Comparison of ENCODE assay signal across 12 mouse cellular contexts in the genomic region with DNA sequence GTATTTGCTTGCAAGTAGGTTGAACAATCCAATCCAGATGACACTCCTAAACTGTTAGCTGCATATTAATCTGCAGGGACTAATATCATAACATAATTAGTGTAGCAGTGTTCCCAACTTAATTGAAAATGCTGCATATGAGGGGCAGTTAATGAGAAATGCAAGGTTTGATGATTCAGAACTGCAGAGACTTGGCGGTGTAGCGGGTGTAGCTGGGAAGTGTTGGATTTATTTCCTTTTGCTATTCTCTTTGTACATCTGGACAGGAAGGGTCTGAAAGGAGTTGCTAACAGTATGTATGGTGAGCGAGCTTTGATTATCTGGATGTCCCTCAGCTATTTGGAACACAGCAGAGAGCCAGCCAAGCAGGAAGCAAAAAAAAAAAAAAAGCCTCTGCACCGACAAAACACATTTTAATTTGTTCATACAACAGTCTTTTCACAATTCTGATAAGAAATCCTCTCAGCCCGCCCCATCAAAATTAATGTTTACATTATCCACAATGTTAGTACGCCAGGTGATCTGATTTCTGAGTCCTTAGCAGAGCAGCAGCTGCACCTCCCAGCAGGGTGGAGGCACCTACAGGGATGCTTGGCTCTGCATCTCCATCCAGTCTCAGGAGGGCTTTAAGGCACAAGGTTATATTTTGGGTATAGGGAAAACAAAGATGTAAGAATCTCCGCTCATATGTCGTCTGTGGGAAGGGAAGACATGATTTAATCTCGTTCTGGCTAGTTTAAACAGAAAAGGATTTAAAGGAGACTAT.
DNase-seq lines count a peak whose midpoint lies in the region; ATAC-seq and TF ChIP-seq lines count a peak whose summit lies in the region.
"Had no signal": no experiment of that assay in that cellular context is flagged by ENCODE, and none has a peak within 500 bp of the region (broad histone marks: within the 10 kb centered on the region; RNA-seq: fewer than 3 reads in every experiment).

No protein-coding gene starts in this region.

- peak overlapping the region; percentile 46 for H3K27ac ChIP-seq in forebrain, embryonic 15.5 days (replicated peaks)
- no peak overlapping the region for H3K27ac ChIP-seq in forebrain, embryonic 12.5 days
- no peak overlapping the region for H3K27ac ChIP-seq in kidney, postnatal 0 days
- H3K27ac ChIP-seq in hindbrain, embryonic 14.5 days: peak overlapping the region; percentile 40; the same call in 1 of the 2 replicates
- H3K27ac ChIP-seq: embryonic facial prominence, embryonic 15.5 days; left cerebral cortex, adult 2 months; liver, embryonic 14.5 days; midbrain, embryonic 12.5 days had no signal

- peak; percentile 43 for DNase-seq in kidney, postnatal 0 days (ENCODE audit: low spot score)
- DNase-seq in kidney, postnatal 14 days: no peak
- DNase-seq in brain, embryonic 14.5 days (ENCODE audit: low read depth): peak; percentile 71
- no peak for DNase-seq in hindbrain, embryonic 14.5 days (ENCODE audit: low spot score)
- no peak for DNase-seq in urinary bladder, postnatal 36 days (ENCODE audit: low spot score in 2 of 2)
- DNase-seq in adrenal gland, postnatal 14 days: no peak

- no peak overlapping the region for H3K4me2 ChIP-seq in forebrain, embryonic 15.5 days (replicated peaks)
- H3K4me2 ChIP-seq in forebrain, embryonic 12.5 days: no peak overlapping the region
- no peak overlapping the region for H3K4me2 ChIP-seq in kidney, postnatal 0 days (ENCODE audit: low read length)
- no peak overlapping the region for H3K4me2 ChIP-seq in hindbrain, embryonic 14.5 days (replicated peaks)
- H3K4me2 ChIP-seq: embryonic facial prominence, embryonic 15.5 days; midbrain, embryonic 12.5 days had no signal

- no peak overlapping the region for H3K4me3 ChIP-seq in forebrain, embryonic 15.5 days
- H3K4me3 ChIP-seq in forebrain, embryonic 12.5 days (replicated peaks): no peak overlapping the region
- H3K4me3 ChIP-seq in kidney, postnatal 0 days (replicated peaks; ENCODE audit: low read depth, low read length): no peak overlapping the region
- H3K4me3 ChIP-seq in hindbrain, embryonic 14.5 days (replicated peaks; ENCODE audit: low read length): no peak overlapping the region
- H3K4me3 ChIP-seq: embryonic facial prominence, embryonic 15.5 days; left cerebral cortex, adult 2 months; midbrain, embryonic 12.5 days had no signal

- H3K9ac ChIP-seq in forebrain, embryonic 15.5 days (replicated peaks): no peak overlapping the region
- H3K9ac ChIP-seq in forebrain, embryonic 12.5 days: no peak overlapping the region
- no peak overlapping the region for H3K9ac ChIP-seq in kidney, postnatal 0 days (ENCODE audit: low read depth, low read length)
- H3K9ac ChIP-seq in hindbrain, embryonic 14.5 days: 0 out of 2 replicates have a peak overlapping the region, but pooled peaks have one; percentile 13
- H3K9ac ChIP-seq: embryonic facial prominence, embryonic 15.5 days; liver, embryonic 14.5 days; midbrain, embryonic 12.5 days had no signal

- no peak for TF ChIP-seq POLR2A in brain, embryonic 14.5 days (IDR thresholded peaks at IDR 0.05; ENCODE audit: borderline replicate concordance, extremely low read depth, insufficient read depth, insufficient read length, poor library complexity, severe bottlenecking)

- ATAC-seq in forebrain, embryonic 15.5 days (replicated peaks): 0 out of 2 replicates have a peak, but pooled peaks have one; percentile 18
- no peak for ATAC-seq in forebrain, embryonic 12.5 days (ENCODE audit: low FRiP score)
- ATAC-seq in kidney, postnatal 0 days (replicated peaks; ENCODE audit: low FRiP score, low read depth): no peak
- ATAC-seq in hindbrain, embryonic 14.5 days (ENCODE audit: low FRiP score): peak; percentile 59

- H3K36me3 ChIP-seq in forebrain, embryonic 15.5 days: no peaks in the 10 kb centered on the region
- no peaks in the 10 kb centered on the region for H3K36me3 ChIP-seq in forebrain, embryonic 12.5 days (replicated peaks)
- H3K36me3 ChIP-seq in kidney, postnatal 0 days (ENCODE audit: insufficient read depth, low read length): no peaks in the 10 kb centered on the region
- H3K36me3 ChIP-seq in hindbrain, embryonic 14.5 days (replicated peaks; ENCODE audit: control insufficient read depth, insufficient read depth): no peaks in the 10 kb centered on the region
- H3K36me3 ChIP-seq: embryonic facial prominence, embryonic 15.5 days; midbrain, embryonic 12.5 days had no signal

- no peaks in the 10 kb centered on the region for H3K27me3 ChIP-seq in forebrain, embryonic 15.5 days
- no peaks in the 10 kb centered on the region for H3K27me3 ChIP-seq in forebrain, embryonic 12.5 days
- H3K27me3 ChIP-seq in kidney, postnatal 0 days (ENCODE audit: insufficient read depth, low read length): no peaks in the 10 kb centered on the region
- H3K27me3 ChIP-seq in hindbrain, embryonic 14.5 days (ENCODE audit: control insufficient read depth, insufficient read depth, low read length): no peaks in the 10 kb centered on the region
- H3K27me3 ChIP-seq: embryonic facial prominence, embryonic 15.5 days; midbrain, embryonic 12.5 days had no signal

- no peaks in the 10 kb centered on the region for H3K9me3 ChIP-seq in forebrain, embryonic 15.5 days
- H3K9me3 ChIP-seq in forebrain, embryonic 12.5 days: no peaks in the 10 kb centered on the region
- H3K9me3 ChIP-seq in kidney, postnatal 0 days (replicated peaks; ENCODE audit: low read length): no peaks in the 10 kb centered on the region
- H3K9me3 ChIP-seq in hindbrain, embryonic 14.5 days (ENCODE audit: control insufficient read depth, low read length): no peaks in the 10 kb centered on the region
- H3K9me3 ChIP-seq: embryonic facial prominence, embryonic 15.5 days; midbrain, embryonic 12.5 days had no signal

- peaks cover 47% of the 10 kb centered on the region for H3K4me1 ChIP-seq in forebrain, embryonic 15.5 days
- H3K4me1 ChIP-seq in forebrain, embryonic 12.5 days: peaks cover 21% of the 10 kb centered on the region
- 0 out of 2 replicates have a peak, but pooled peaks cover 5% of the 10 kb centered on the region for H3K4me1 ChIP-seq in kidney, postnatal 0 days (replicated peaks; ENCODE audit: insufficient read depth, low read length)
- peaks cover 32% of the 10 kb centered on the region for H3K4me1 ChIP-seq in hindbrain, embryonic 14.5 days (replicated peaks; ENCODE audit: control insufficient read depth, insufficient read depth, low read length)

- no peak for TF ChIP-seq CTCF in kidney, postnatal 0 days (IDR thresholded peaks at IDR 0.05; ENCODE audit: low read depth)
- no peak for TF ChIP-seq CTCF in brain, embryonic 14.5 days (IDR thresholded peaks at IDR 0.05; ENCODE audit: borderline replicate concordance, extremely low read depth, insufficient read depth, insufficient read length)

- 46% methylated on average over 9 of the region's 9 CpGs for WGBS in forebrain, embryonic 15.5 days
- 75% methylated on average over 9 of the region's 9 CpGs for WGBS in forebrain, embryonic 12.5 days
- 57% methylated on average over 9 of the region's 9 CpGs for WGBS in kidney, postnatal 0 days
- 54% methylated on average over 9 of the region's 9 CpGs for WGBS in hindbrain, embryonic 14.5 days

Comparison
In these comparisons a context has a peak if more than half of its experiments do, and no peak if none do; other contexts are left out.
1. ATAC-seq: peak in forebrain, embryonic 15.5 days (single experiment) and hindbrain, embryonic 14.5 days (single experiment); none in forebrain, embryonic 12.5 days (single experiment) and kidney, postnatal 0 days (single experiment).
2. H3K27ac ChIP-seq: peak in forebrain, embryonic 15.5 days (single experiment) and hindbrain, embryonic 14.5 days (single experiment); none in forebrain, embryonic 12.5 days (single experiment) and kidney, postnatal 0 days (single experiment).
3. DNase-seq: peak in kidney, postnatal 0 days (single experiment) and brain, embryonic 14.5 days (single experiment); none in kidney, postnatal 14 days (single experiment), hindbrain, embryonic 14.5 days (single experiment), urinary bladder, postnatal 36 days (0 of 2) and adrenal gland, postnatal 14 days (single experiment).